Mouse (Mus musculus) left cerebral cortex, adult 18-20 months (tissue): ENCODE measurements around the gene Lkaaear1. TPM values are rescaled to one million over a fixed set of nuclear protein-coding genes. Genes with fewer than 3 reads are reported as not detected.

Source experiments
- DNase-seq, 2 experiments: peaks; one replicate each; pipeline ENCODE4 v3.0.0; 2021 to 2022; ENCODE audit warnings: low spot score in 2 of 2, mixed read lengths in 1 of 2
- long read RNA-seq, 2 experiments: library from polyadenylated mRNA; stranded (forward); transcript quantifications; one replicate each; pipeline ENCODE4 v2.0.0; 2021
- total RNA-seq, 2 experiments: library from RNA; stranded (reverse); gene quantifications; 2 replicates each; pipeline ENCODE4 v1.2.3; 2021

Lkaaear1 gene
- not detected for total RNA-seq
- long read RNA-seq, experiment 1: 0 reads
- long read RNA-seq, experiment 2: 0 reads

DNA sequence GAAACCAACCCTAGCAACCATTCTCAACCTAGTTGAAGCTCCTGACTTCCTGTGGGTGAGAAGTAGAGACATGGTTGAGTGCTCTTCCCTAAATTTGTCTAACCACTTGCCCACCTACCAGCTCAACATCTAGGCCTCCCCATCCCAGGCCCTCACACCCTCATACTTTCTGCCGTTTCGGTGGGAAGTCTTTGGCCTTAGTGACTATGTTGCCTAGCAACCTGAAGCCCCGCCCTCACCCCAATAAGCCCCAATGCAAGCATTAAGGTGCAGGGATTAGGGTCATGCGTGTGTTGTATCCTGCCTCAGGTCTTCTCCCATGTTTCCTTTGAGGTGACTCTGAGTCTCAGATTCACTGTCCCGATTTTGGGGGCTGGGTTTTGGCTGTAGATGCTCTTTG, at the start of gene Lkaaear1:
Gene Lkaaear1, minus strand, starts transcription at position 202 of the 400 bp plus-strand sequence.
- no peak for DNase-seq

DNA sequence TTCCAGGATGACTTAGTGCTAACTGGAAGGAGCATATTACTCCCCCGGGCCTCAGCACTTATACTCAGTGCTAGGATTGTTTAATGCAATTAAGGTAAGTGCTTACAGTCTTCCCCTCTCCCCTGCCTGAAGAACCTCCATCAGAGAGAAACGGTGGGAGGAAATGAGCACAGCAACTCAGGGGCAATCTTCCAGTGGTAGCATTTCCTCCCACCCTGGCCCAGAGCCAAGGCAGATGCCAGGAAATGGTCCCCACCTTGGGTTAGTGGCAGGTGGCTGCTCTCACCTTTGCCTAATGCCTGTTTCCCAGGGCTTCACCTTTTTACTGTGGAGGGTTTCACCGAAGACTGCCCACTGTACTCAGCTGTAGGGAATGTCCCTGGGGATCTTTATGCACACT, 31.8 kb upstream of the Lkaaear1 start:
- DNase-seq: no peak

DNA sequence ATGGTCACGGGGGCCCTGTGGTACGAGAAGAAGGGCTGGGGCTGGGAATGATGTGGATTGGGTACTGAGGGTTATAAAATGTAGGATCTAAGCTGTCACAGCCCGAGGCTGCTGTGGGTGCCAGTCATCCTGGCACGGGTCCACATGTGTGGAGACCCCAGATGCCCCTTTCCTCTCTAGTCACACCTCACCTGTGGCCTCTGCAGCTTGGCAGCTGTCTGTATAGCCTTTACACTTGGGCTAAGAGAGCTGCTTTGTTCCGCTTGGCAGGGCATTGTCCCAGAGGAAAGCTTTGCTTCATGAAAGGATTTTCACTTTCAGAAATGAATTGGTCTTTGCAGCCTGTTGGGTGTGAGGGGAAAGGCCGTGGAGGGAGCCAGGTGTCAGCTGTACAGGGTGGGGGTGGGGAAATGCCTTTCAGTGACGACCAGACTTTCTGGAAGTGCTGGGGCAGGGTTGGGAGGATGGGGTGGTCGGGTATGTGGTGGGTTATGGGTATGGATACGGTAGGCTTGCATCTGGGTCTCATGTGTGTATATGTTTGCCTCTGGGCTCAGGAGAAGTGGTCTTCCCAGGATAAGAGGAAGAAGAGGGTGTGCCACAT, 29.5 kb upstream of the Lkaaear1 start:
- DNase-seq: no peak

DNA sequence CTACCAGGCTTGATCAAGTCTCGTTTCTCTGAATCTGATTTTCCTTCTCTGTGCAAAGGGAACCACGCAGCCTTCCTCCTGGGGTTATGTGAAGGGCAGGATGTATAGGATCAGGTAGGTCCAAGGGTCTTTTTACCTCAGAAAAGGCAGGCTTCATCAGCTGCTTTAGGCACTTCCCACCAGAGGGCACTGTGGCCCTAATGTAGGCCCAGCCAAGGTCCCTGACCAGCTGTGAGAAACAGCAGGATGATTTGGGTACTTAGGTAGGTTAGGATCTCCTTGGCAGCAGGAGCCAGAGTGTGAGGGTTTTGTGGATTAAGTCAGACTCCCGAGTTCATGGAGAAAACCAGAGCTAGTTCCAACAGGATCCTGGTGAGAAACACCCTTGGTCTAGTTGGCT, 24.0 kb upstream of the Lkaaear1 start:
- peak in 1 of 2 experiments; percentile 46 for DNase-seq

DNA sequence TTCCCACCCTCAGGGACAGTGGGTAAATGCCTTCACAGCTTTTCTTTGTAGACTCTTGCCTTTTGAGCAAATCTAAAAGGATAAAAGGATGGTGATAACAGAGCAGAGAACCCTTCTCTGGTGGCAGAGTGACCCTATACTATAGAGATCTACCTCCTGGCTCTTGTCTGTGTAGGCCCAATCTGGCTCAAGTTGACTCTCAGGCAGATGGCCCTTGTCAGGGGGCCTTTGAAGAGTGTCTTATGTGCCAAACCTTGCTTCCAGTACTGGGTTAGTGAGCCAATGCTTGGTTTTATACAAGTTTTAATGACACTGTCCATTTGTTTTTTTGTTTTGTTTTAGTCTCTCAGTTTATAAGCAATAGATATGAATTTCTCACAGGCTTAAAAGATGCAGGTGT, 23.0 kb upstream of the Lkaaear1 start:
- no peak for DNase-seq

DNA sequence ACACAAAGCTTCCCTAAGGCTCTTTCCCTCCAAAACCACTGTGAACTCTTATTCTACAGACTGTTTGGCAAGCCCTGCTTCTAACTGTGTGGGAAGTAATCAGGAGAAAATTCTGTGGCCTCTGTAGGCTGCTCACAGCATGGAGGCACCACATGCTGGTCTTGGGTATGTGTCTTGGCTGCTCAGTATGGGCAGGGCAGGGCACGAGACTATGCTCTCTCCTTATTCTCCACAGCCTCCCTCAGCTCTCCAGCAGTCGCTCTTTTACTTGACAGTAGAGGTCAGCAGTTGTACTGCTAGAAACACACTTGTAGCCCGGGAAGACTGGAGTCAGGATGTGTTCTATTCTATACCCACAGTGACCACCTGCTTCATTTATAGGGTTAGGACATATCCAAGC, 21.8 kb upstream of the Lkaaear1 start:
- DNase-seq: no peak

DNA sequence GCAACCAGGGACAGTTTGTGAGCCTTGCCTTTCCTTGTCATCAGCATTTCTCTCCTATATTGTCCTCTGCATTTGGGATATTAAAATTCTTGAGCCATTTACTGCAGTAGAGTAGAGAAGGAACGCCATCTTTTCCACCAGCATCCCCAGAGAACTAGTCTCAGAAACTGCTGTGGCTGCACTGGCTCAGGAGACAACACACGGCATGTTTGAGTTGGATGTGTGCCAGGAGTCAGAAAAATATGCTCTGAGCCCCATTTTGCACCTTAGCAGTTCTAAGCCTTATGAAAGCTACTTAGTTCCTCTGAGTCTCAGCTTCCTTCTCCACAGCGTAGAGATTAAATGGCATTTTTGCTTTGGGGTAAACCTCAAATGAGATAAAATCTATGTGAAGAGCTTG, 18.7 kb upstream of the Lkaaear1 start:
- no peak for DNase-seq

DNA sequence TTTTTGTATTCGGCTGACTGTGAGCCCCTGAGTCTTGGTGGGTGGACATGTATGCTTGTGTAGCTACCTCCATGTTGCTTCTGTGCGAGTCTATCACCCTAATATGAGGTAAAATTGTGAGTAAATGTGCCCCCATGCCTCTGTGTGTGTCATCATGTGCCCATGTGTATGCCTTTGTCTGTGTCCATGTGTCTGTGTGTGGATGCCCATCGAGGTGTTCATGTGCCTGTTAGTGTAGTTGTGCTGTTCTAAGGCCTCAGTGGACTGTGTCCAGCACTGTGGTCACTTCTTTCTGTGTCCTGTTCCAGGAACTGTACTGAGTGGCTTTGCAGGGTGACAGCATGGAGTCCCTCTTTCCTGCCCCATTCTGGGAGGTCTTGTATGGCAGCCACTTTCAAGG, 17.1 kb upstream of the Lkaaear1 start:
- no peak for DNase-seq

DNA sequence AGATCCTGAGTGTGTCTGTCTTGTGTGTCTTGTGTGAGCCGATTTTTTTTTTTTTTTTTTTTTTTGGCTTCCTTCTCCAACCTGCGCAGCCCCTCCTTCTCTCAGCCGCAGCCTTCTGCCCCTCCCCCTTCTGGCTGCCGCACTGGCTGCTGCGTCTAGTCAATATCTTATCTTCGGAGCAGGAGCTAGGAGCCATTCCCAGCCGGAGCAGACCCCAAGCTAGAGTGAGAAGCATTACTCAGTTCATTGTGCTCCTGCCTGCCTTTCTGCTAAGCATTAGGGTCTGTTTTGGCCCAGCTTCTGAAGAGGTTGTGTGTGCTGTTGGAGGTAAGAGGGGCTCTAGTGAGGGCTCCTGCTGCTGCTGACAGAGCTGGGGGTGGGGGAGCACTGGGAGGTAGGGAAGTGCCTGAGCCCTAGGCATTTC, 16.7 kb upstream of the Lkaaear1 start, which contains the start of gene Oprl1:
Gene Oprl1, plus strand, starts transcription at position 114 of the 424 bp plus-strand sequence.
- DNase-seq: peak; percentile 63 to 74

DNA sequence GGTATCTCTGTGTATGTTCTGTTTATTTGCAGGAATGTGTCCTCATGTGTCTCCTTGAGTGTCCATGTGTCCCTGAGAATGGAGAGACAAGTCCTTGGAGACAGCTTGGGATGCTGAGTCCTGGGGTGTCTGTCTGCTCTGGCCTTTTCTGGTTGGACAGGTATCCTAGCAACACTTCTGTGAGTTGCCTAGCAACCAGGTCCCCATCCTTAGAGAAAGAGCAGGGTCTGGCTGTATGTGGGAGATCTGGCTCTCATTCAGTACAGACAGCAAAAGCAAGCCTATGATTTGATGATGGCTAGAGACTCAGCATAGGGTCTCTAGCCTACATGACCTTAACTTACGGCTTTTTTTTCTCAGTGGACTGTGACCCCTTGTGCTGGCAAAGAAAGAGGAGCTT, 15.5 kb upstream of the Lkaaear1 start:
- DNase-seq: peak; percentile 48 to 66

DNA sequence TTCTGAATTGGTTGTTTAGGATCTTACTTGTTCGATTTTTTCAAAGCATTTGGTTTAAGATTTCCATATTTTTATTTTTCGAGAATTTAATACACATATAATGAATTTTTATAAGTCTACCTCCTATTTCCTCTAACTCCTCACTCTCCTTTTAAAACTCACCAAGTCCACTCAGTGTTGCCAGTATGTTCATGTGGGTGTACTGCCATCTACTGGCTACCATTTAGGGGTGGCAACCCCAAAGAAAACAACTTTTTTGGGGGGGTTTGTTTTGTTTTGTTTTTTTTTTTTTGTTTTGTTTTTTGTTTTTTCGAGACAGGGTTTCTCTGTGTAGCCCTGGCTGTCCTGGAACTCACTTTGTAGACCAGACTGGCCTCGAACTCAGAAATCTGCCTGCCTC, 8.4 kb upstream of the Lkaaear1 start:
- no peak for DNase-seq

DNA sequence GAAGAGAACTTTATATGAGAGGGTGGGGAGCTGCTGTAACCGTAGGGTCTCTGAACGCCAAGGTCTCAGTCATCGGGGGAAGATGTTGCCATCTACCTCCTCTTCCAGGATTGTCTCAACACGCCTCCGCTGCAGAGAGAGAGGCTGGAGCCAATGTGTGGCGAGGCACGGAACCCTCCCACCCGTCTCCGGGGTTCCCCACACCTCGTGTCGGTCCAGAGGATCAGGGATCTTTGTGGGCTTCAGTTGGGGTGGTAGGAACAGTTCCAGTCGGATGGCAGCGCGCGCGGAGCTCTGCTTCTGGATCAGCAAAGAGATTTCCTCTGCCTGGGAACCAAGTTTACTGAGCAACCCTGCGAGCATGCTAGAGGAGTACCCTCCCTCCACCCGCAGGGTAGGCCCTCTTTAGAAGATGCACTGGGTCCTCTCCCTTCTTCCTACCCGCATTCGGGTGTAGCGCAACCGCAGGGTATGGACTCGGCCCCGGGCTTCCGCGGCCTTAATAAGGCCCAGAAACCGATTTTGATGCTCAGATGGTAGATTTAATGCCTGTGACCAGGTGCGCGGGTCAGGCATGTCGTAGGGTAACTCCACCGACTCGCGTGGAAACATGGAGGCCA, 1.3 kb downstream of the Lkaaear1 start:
- no peak for DNase-seq

DNA sequence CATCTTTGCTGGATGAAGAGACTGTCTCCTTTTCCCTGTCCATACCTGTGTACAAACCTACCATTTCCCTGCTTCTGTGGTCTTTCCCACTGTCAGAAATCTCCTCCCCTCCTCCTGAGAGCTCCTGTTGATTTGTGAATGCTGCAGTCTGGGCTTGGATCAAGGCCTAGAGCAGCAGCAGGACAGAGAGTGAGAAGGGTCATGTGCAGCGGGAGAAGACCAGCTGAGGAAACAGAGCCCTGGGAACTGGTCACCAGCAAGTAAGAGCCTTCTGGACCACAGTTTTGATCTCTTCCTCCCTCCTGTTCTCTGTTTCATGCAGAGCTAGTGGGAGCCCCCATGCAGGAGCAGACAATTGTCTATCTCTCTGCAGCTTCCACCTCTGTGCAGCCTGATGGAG, 2.5 kb downstream of the Lkaaear1 start:
- no peak for DNase-seq

DNA sequence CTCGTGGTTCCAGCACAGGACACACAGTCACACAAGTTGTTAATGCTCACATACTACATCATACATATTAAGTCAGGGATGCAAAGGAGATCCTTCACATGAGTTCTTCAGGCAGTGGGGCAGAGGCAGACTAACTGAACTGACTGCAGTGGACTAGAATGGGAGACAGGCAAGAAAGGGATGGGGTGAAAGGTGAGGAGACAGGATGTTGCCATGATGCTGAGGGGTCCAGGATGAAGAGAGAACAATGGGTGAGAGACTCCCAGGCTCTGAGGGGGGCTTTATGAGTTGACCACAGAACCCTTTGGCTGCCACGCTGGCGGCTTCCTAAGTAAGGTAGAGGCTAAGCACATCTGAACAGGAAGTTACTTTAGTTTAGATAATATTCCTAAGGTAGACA, 3.7 kb downstream of the Lkaaear1 start:
- no peak for DNase-seq

DNA sequence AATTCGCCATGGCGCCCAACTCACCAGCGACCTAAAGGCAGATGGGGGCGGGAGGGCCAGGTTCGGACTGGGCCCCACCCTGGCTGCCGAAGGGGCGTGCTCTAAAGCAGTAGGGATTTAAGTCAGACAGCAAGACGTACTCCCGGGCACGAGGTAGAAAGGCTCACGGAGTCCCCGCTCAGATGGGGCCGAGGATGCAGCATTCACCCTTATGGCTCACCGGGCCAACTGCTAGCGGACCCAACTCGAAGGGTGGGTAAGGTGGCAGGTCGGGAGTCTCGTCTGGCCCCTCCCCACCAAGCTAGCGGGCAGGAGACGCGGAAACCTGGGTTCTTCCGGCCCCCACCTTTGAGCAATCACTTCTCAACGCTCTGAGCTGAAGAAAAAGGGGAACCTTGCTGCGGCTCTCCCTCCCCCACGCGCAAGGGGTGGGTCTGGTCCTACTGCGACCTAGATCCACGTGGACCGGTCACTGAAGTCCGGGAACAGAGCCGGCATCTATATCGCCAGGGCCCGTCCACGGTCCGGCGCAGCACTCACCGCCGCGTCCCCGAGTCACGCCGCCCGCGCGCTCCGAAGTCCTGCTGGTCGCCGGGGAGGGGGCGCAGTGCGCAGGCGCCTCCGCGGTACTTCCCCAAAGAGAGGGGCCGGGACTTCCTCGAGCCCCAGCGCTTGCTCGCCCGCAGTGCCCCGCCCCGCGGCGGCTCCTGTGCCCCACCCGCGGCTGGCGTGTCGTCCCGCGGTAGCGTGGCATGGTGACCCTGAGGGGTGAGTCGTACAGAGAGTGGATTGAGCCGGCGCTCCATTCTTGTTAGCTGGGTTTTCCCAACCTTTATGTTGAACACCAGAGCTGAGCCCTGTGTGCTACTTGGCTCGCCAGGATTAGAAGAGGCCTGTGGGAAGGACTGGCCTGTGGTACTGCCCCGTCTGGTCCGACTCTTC, 4.6 kb downstream of the Lkaaear1 start, which contains the start of gene Rgs19:
Gene Rgs19, minus strand, starts transcription at position 639 of the 942 bp plus-strand sequence.
- peak; percentile 74 to 78 for DNase-seq

DNA sequence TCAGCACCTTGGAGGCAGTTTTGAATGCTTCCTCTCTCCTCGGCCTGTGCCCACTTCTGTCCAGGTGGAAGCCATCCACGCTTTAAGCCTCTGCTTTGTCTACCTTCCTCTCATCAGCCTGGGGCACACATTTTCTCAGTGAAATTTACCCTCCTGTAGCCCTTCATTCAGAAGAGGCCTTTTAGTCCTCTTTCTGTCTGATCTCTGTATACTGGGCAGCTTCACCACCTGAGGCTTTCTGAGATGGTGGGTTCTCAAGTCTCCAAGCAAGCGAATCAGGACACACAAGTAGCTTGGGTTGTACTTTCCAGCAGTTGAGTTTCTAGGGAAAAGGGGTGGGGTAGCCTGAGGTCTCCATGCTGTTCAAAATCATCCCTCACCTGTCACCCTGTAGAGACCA, 5.9 kb downstream of the Lkaaear1 start:
- no peak for DNase-seq

DNA sequence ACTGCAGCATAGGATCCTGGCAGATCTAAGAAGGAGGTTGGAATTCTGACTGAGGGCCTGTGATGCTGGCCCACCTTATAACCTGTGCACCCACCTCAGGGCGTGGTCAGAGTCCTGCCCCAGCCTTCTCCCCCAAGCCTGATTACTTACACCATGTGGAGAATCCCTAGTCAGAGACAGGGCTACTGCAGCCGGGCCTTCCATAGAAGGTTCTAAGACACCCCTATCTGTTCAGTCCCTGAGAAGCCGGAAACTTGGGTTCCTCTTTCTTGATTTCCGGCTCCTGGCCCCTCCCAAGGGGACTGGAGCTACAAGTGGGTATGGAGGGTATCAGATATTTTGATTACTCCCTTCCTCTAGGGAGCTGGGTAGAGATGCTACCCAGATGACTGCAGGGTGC, 6.7 kb downstream of the Lkaaear1 start:
- no peak for DNase-seq

DNA sequence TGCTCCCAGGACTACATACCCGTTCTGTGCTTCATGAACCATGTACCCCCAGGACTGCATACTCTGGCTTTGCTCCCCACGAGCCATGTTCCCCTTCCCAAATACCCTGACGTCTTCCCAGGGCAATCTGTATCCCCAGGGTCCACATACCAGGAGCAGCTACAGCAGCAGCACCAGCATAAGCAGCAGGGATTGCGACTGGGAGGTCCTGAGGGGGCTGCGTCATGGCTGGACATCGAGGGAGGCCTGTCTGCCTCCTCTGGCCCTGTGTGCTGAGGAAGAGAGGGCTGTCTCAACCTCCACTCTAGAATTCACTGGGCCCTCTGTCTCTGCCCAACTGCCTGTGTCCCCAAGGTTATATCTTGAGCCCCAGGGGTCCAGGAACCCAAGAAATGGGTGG, 7.2 kb downstream of the Lkaaear1 start:
- no peak for DNase-seq

DNA sequence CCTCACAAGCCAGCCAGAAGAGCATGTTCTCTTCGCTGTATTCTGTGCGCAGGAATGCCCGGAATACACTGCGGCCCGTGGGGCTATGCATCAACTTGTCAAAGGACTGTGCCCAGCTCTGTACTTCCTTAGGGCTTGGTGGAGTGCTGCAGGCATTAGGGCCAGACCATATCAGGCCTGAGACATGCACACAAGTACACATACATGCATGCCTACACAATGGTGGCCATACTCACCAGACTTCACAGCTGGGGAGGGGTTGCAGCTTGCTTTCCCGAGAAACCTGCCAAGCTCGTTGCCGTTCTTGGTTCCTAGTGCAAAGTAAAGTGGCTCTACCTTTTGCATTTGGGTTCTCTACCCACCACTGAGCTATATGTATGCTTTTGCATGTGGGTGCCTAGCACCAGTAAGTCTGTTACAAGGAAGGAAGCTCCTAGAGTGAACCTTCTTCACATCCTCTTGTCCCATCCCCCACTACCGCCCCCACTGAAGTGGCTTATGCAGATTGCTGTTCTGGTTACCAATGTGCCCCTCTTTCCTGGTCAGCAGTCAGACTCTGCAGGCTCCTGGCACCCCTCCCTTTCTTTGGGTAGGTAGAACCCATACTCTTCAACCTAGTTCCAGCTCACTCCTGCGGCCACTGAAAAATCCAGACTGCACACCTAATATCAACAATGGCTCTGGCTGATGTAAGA, 8.6 kb downstream of the Lkaaear1 start:
- DNase-seq: no peak

DNA sequence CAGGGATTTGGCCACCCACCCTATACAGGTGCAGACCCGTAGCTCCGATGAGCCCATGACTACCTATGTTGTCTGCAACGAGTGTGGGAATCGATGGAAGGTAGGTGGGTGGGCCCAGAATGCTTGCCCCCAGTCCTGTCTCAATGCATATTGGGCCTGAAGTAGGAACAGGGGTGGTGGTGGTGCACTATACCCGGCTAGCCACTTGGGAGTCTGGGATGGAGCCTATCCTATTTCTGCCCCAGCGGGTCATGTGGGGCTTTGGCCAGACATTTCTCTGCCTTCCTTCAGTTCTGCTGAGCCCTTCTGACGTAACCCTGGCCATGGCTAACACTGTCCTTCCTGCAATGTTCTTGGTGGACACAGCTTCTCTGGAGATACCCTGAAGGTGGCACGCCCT, 10.7 kb downstream of the Lkaaear1 start:
- no peak for DNase-seq

DNA sequence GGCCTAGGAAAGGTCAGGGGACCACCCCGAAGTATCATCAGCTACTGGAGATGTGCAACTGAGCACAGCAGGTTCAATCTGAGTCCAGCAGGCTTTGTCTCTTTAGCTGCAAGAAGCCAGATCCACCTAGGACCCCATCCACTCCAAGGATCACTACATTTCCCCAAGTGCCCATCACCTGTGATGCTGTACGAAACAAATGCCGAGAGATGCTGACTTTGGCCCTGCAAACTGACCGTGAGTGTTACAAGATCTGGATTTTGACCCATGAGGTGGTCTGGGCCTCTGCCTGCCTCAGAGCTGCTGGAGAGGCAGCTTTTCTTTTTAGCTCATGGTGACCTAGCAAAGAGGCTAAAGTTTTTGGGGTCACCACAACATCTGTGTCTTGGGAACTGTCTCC, 12.6 kb downstream of the Lkaaear1 start:
- DNase-seq: no peak
